Mouse (Mus musculus) liver, embryonic 14.5 days (tissue): ENCODE measurements at regions not wholly inside any gene's neighbourhood (a gene's known extent, or its start where the extent isn't known, plus 50 kb on each side); places are given as distances from the start of the nearest gene placed in this dataset.

Experiments
- CTCF ChIP-seq: IDR thresholded peaks from 2 replicates; pipeline ENCODE4 v1.5.1; 2016; ENCODE audit warnings: antibody characterized with exemption, low read depth, control low read depth
- EP300 ChIP-seq: IDR thresholded peaks from 2 replicates; pipeline ENCODE4 v1.6.1; 2016; ENCODE audit warnings: antibody characterized with exemption, low read depth

DNA sequence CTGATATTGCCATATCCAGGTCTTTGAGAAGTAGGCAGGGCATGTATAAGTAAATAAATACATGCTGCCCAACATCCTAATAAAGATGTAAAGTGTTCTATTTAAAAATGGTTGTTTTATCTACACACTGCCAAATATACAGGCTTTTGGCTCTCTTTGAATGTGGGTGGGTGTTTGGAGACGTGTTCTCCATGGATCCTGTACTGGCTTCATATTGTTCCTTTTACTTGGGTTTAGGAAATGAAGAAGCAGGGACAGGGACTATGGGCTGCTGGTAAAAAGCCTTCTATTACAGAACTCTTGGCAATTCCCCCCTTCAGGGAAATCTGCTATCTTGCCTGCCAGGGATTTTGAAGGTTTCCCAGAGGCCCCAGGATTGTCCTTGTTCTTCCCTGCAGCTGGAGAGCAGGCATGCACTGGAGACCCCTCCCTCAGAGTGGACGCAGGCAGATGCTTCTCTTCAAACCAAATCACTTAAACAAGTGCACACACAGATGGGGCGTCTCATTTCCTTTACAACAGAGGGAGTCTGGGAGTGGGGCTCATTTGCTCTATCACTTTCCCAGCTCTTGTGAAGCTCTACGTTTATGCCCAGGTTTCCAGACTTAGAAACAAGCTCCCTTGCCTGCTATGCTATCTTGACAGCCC is 502.6 kb upstream of the Nrp1 start:
- TF ChIP-seq EP300 (no peak), CTCF (no peak)
